Mouse (Mus musculus) liver, postnatal 0 days (tissue): Measurements from ENCODE around the gene Trib3. TPM values are rescaled to one million over a fixed set of nuclear protein-coding genes. Genes with fewer than 3 reads are reported as not detected.

Experiments
- ATAC-seq: fragments of 200-750 bp; cut with Nextera tagmentation; 2 replicates; pipeline ENCODE4 v1.8.0; 2017; ENCODE audit warnings: mild to moderate bottlenecking, moderate library complexity
- DNase-seq: peaks from one replicate; pipeline ENCODE4 v3.0.0-alpha.2; 2016
- H3K27ac ChIP-seq: fragments of 300-500 bp; sonication (generic); 2 replicates; pipeline ENCODE4 v1.5.1; 2014; ENCODE audit warnings: antibody characterized with exemption, moderate library complexity, mild to moderate bottlenecking, low read depth
- H3K27me3 ChIP-seq: fragments of 300-500 bp; sonication (generic); 2 replicates; pipeline ENCODE4 v1.6.1; 2014; ENCODE audit warnings: low read length, control low read depth, mixed read lengths; ENCODE audit not compliant: insufficient read depth
- H3K36me3 ChIP-seq: fragments of 300-500 bp; sonication (generic); replicated peaks from 2 replicates; pipeline ENCODE4 v1.6.1; 2014; ENCODE audit warnings: mild to moderate bottlenecking, control low read depth, low read length, moderate library complexity, mixed read lengths; ENCODE audit not compliant: insufficient read depth
- H3K4me1 ChIP-seq: fragments of 300-500 bp; sonication (generic); 2 replicates; pipeline ENCODE4 v1.6.1; 2014; ENCODE audit warnings: antibody characterized with exemption, mild to moderate bottlenecking, control low read depth; ENCODE audit not compliant: insufficient read depth
- H3K4me2 ChIP-seq: fragments of 300-500 bp; sonication (generic); 2 replicates; pipeline ENCODE4 v1.6.1; 2014; ENCODE audit warnings: low read depth, mild to moderate bottlenecking, low read length, moderate library complexity, mixed read lengths
- H3K4me3 ChIP-seq: fragments of 300-500 bp; sonication (generic); 2 replicates; pipeline ENCODE4 v1.5.1; 2014; ENCODE audit warnings: low read depth, low read length
- H3K9ac ChIP-seq: fragments of 300-500 bp; sonication (generic); replicated peaks from 2 replicates; pipeline ENCODE4 v1.6.1; 2014; ENCODE audit warnings: mild to moderate bottlenecking, moderate library complexity
- H3K9me3 ChIP-seq: fragments of 300-500 bp; sonication (generic); 2 replicates; pipeline ENCODE4 v1.6.1; 2016; ENCODE audit warnings: mild to moderate bottlenecking, control low read depth, low read length, mixed read lengths
- CTCF ChIP-seq: sonication (generic); IDR thresholded peaks from 2 replicates; pipeline ENCODE4 v1.5.1; 2016; ENCODE audit warnings: antibody characterized with exemption, low read depth
- EP300 ChIP-seq: IDR thresholded peaks from 2 replicates; pipeline ENCODE4 v1.6.1; 2016; ENCODE audit warnings: antibody characterized with exemption, low read depth, mild to moderate bottlenecking
- WGBS: fragments of 180-500 bp; shearing (Covaris S2); extraction: QIAGEN DNeasy Blood & Tissue Kit; methylation state at CpG from one replicate; pipeline ENCODE4 v1.1.7; 2014; ENCODE audit not compliant: insufficient replicate concordance; 5-methylcytosine and 5-hydroxymethylcytosine counted together
- polyA plus RNA-seq: library from polyadenylated mRNA; unstranded; fragments of >200 nt; fragmentation: Nextera tagmentation; extraction: Ambion mirVana; gene quantifications from 2 replicates; pipeline ENCODE4 v1.2.1, GENCODE M21; 2015

Gene Trib3
- polyA plus RNA-seq, 1 experiment from 2014 or later, result 5.5 TPM

DNA sequence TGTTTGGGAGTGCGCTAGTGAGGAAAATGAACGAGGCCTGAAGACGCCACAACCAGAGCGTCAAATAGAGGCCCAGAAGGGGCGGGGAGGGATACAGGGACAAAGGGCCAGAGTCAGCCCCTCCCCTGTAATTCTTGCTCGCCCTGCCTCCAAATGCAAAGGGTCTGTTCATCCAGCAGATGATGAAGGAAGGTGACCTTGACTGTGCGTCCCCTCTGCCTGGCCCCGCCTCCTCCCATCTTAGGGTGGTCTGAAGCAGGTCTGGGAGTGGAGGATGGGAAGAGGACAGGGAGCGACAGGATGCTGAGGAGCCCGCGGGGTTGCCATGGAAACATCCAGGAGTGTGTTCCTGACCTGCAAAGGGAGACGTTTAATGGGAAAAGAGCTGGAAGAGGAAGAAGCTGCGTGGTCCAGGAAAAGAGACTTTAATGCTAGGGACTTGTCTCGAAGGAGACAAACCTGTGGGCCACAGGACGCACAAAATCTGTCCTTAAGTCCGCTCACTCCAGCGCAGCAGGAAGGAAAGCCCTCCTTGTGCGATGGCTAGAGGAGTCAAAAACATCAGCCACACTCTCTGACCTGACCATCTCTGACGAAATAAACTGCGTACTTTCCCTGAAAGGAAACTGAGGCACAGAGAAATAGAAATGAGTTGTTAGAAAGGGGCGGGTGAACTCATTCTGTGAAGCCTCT, 32.0 kb upstream of the Trib3 start:
- H3K36me3 ChIP-seq, result no peaks in the 10 kb centered on the region
- H3K4me2 ChIP-seq, result no peak overlapping the region
- TF ChIP-seq CTCF (no peak), EP300 (no peak)
- 11% methylated on average over 21 of the region's 21 CpGs for WGBS
- DNase-seq (no peak), ATAC-seq (no peak)
- H3K4me3 ChIP-seq, result no peak overlapping the region
- no peaks in the 10 kb centered on the region for H3K9me3 ChIP-seq
- peaks cover 33% of the 10 kb centered on the region for H3K27me3 ChIP-seq
- no peaks in the 10 kb centered on the region for H3K4me1 ChIP-seq
- H3K27ac ChIP-seq, result no peak overlapping the region
- H3K9ac ChIP-seq, result no peak overlapping the region

DNA sequence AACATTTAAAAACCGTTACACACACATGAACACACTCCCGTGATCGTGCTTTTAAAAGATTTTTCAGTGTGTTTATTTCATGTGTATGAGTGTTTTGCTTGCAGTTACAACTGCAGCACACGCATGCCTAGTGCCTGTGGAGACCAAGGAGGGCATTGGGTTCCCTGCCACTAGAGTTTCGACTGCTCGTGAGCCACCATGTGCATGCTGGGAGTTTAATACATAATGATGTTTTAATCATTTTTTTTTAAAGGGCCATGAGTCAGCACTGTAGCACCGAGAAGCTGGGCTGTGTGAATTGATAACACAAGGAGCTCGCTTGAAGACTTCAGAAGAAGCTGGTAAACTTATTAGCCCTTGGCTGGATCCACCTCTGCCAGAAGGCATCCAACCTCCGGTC, 29.7 kb upstream of the Trib3 start:
- Histone ChIP-seq H3K27me3 (peaks cover 33% of the 10 kb centered on the region), H3K9me3 (no peaks in the 10 kb centered on the region), H3K9ac (no peak overlapping the region), H3K4me1 (no peaks in the 10 kb centered on the region), H3K4me2 (no peak overlapping the region), H3K27ac (no peak overlapping the region), H3K4me3 (no peak overlapping the region), H3K36me3 (no peaks in the 10 kb centered on the region)
- 69% methylated on average over 9 of the region's 9 CpGs for WGBS
- TF ChIP-seq EP300 (no peak), CTCF (no peak)
- ATAC-seq, result no peak
- no peak for DNase-seq

DNA sequence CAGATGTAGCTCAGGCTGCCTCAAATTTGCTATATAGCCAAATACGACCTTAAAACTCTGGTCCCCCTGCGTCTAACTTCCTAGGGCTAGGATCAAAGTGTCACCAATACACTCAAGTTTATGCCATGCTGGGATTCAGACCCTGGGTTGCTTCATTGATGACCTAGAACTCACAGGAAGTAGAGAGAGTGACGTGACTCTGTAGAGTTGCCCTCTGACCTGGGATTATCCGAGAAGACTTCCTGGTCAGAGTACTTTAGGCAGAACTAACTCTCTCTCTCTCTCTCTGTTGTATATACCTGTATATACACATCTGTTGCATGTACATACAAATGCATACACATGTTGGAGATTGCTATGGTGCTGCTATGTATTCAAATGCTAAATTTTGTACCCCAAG, 28.8 kb upstream of the Trib3 start:
- no peak for DNase-seq
- no peak overlapping the region for H3K4me2 ChIP-seq
- TF ChIP-seq EP300 (no peak), CTCF (no peak)
- H3K27ac ChIP-seq, result no peak overlapping the region
- no peaks in the 10 kb centered on the region for H3K9me3 ChIP-seq
- peaks cover 32% of the 10 kb centered on the region for H3K27me3 ChIP-seq
- no peaks in the 10 kb centered on the region for H3K4me1 ChIP-seq
- ATAC-seq, result no peak
- no peak overlapping the region for H3K9ac ChIP-seq
- H3K36me3 ChIP-seq, result no peaks in the 10 kb centered on the region
- no peak overlapping the region for H3K4me3 ChIP-seq
- 47% methylated on average over 4 of the region's 4 CpGs for WGBS

DNA sequence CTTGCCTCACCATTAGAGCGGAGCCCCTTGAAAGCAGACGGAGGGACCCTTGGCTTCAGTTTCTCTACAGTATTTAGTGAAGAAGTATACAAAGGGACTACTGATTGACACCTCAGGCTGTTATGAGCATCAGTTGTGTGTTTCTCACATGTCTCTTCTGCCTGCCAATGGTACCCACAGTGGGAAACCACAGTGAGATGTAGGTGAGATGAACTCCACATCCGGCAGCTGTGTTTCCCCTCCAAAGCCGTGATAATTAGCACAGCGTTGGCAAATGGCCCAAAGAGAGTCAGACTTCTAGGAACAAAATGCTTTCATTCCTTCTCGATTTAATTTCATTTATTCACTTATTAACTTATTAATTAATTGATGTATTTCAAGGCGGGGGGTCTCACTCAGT, 28.3 kb upstream of the Trib3 start:
- Histone ChIP-seq H3K4me2 (no peak overlapping the region), H3K9ac (no peak overlapping the region), H3K4me1 (no peaks in the 10 kb centered on the region), H3K27ac (no peak overlapping the region), H3K27me3 (peaks cover 27% of the 10 kb centered on the region), H3K4me3 (no peak overlapping the region), H3K36me3 (no peaks in the 10 kb centered on the region), H3K9me3 (no peaks in the 10 kb centered on the region)
- no peak for ATAC-seq
- no peak for TF ChIP-seq CTCF
- WGBS, result 79% methylated on average over 7 of the region's 7 CpGs
- no peak for DNase-seq

DNA sequence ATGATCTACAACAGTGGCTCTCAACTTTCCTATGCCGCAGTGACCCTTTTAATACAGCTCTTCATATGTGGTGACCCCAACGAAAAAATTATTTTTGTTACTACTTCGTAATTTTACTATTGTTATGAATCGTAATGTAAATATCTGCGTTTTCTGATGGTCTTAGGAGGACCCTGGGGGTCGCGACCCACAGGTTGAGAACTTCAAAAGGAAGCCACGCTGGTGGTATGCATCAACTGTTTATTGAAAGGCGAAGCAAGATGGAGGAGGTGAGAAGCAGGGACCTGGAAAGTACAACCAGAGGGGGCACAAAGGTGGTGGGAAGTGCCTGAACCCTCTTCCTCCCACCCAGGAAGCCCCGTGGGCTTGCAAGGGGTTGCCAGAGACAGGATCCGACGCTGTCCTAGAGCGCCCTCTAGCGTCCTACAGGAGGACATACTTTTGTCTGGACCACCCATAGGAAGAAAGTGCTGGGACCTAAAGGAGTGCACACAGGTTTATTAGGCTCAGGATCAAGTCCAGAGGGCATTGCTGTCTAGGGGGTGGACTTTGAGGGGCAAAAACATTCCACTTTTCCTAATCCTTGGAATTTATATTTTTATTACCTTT, 24.8 kb upstream of the Trib3 start:
- no peak for TF ChIP-seq EP300
- peak; percentile 94 for TF ChIP-seq CTCF
- Histone ChIP-seq H3K4me2 (no peak overlapping the region), H3K4me3 (no peak overlapping the region), H3K9ac (no peak overlapping the region), H3K27me3 (no peaks in the 10 kb centered on the region), H3K4me1 (peaks cover 1% of the 10 kb centered on the region; the same call in 1 of the 2 replicates), H3K9me3 (no peaks in the 10 kb centered on the region), H3K36me3 (no peaks in the 10 kb centered on the region), H3K27ac (no peak overlapping the region)
- ATAC-seq (no peak), DNase-seq (peak; percentile 69)
- 26% methylated on average over 14 of the region's 14 CpGs for WGBS

DNA sequence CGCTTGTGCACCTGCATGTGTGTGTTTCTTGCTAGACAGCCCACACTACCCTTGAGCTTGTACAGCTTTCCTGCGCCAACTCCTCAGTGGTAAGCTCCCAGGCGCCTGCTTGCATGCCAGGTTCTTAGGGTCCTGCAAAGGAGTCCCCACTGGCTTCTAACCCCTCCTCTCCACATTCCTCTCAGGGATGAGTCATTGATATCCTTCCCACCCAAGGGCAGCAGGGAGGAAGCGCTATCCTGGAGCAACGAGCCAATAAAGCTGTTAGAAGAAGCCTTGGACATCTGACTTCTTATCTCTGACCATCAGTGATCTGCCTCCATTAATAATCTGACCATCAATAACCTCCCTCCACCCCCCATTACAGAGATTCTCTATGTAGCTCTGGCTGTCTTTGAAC, 24.1 kb upstream of the Trib3 start:
- no peak for DNase-seq
- no peak overlapping the region for H3K27ac ChIP-seq
- 75% methylated on average over 5 of the region's 5 CpGs for WGBS
- TF ChIP-seq EP300 (no peak), CTCF (no peak)
- peaks cover 3% of the 10 kb centered on the region; the same call in 1 of the 2 replicates for H3K4me1 ChIP-seq
- no peak overlapping the region for H3K4me3 ChIP-seq
- no peaks in the 10 kb centered on the region for H3K9me3 ChIP-seq
- no peak for ATAC-seq
- no peaks in the 10 kb centered on the region for H3K27me3 ChIP-seq
- no peak overlapping the region for H3K9ac ChIP-seq
- no peak overlapping the region for H3K4me2 ChIP-seq
- H3K36me3 ChIP-seq, result no peaks in the 10 kb centered on the region
